Mouse (Mus musculus): ENCODE data around the gene Tex21. TPM values are rescaled to one million over a fixed set of nuclear protein-coding genes. Genes with fewer than 3 reads are reported as not detected.
A peak's percentile ranks its signal among the peaks of the same experiment; 100 is the strongest.

Gene Tex21
- total and polyA plus RNA-seq, 3 experiments = not detected

GRCm38 (mm10) chr12:76255499-76255875 lies 8.9 kb upstream of the Tex21 start:
- TF ChIP-seq POLR2A (IDR thresholded peaks at IDR 0.05; ENCODE audit: insufficient read depth, low read depth, low read length) (no peak), EP300 (IDR thresholded peaks at IDR 0.05; ENCODE audit: insufficient read depth, low read depth, low read length) (no peak), CTCF (IDR thresholded peaks at IDR 0.05) (no peak)
- H3K36me3 ChIP-seq (ENCODE audit: control insufficient read depth, insufficient read depth, low read length) = no peaks in the 10 kb centered on the region
- no peak for DNase-seq
- H3K27ac ChIP-seq = peak overlapping the region; percentile 86
- H3K27me3 ChIP-seq (ENCODE audit: control insufficient read depth, insufficient read depth, low read length) = no peaks in the 10 kb centered on the region
- H3K4me3 ChIP-seq = peak overlapping the region; percentile 87
- intact Hi-C loops (cut with DNase I) = no loop called here
- H3K9ac ChIP-seq (ENCODE audit: low read depth, low read length) = peak overlapping the region; percentile 61
- peaks cover 4% of the 10 kb centered on the region for H3K4me1 ChIP-seq (ENCODE audit: control insufficient read depth, insufficient read depth, low read length)
- no peaks in the 10 kb centered on the region for H3K79me2 ChIP-seq (replicated peaks; ENCODE audit: control insufficient read depth, insufficient read depth, low read length)
- under 1% methylated on average over 11 of the region's 11 CpGs for WGBS

GRCm38 (mm10) chr12:76254725-76255498 lies 8.4 kb upstream of the Tex21 start, which contains the start of gene Mthfd1:
TSS of gene Mthfd1 (plus strand) at chr12:76255298.
- intact Hi-C loops (cut with DNase I) = no loop called here
- peak; percentile 90 to 97 for DNase-seq
- 1% methylated on average over 43 of the region's 43 CpGs for WGBS
- H3K4me1 ChIP-seq (ENCODE audit: control insufficient read depth, insufficient read depth, low read length) = peaks cover 4% of the 10 kb centered on the region
- no peaks in the 10 kb centered on the region for H3K36me3 ChIP-seq (ENCODE audit: control insufficient read depth, insufficient read depth, low read length)
- no peaks in the 10 kb centered on the region for H3K27me3 ChIP-seq (ENCODE audit: control insufficient read depth, insufficient read depth, low read length)
- H3K79me2 ChIP-seq (replicated peaks; ENCODE audit: control insufficient read depth, insufficient read depth, low read length) = no peaks in the 10 kb centered on the region
- peak within 1 kb of the TSS; percentile 86 for H3K27ac ChIP-seq
- peak within 1 kb of the TSS; percentile 87 for H3K4me3 ChIP-seq
- TF ChIP-seq POLR2A (IDR thresholded peaks at IDR 0.05; ENCODE audit: insufficient read depth, low read depth, low read length) (peak; percentile 80), CTCF (IDR thresholded peaks at IDR 0.05) (no peak), EP300 (IDR thresholded peaks at IDR 0.05; ENCODE audit: insufficient read depth, low read depth, low read length) (0 out of 2 replicates have a peak, but pooled peaks have one; percentile 43)
- peak within 1 kb of the TSS; percentile 61 for H3K9ac ChIP-seq (ENCODE audit: low read depth, low read length)

DNA sequence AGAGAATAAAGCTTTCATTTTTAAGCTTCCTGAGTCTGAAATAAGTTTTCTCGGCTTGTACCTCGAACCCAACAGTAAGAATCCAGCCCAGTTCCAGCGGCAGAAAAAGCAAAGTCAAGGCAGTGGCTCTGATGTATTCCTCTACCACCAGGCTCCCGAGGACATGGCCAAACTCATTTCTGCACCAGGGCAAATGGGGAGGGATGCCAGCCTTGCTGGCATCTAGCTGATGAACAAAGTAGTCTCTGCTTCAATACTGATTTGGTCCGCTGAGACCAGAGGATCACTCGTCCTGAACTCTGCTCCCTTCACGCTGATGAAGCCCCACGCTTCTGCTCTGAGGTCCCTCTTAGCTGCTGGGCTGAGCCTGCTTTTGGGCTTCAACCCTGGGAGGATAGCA lies 7.4 kb upstream of the Tex21 start:
- TF ChIP-seq EP300 (IDR thresholded peaks at IDR 0.05; ENCODE audit: insufficient read depth, low read depth, low read length) (no peak), POLR2A (IDR thresholded peaks at IDR 0.05; ENCODE audit: insufficient read depth, low read depth, low read length) (no peak)
- DNase-seq = no peak
- Histone ChIP-seq H3K36me3 (ENCODE audit: control insufficient read depth, insufficient read depth, low read length) (no peaks in the 10 kb centered on the region), H3K27me3 (ENCODE audit: control insufficient read depth, insufficient read depth, low read length) (no peaks in the 10 kb centered on the region), H3K27ac (no peak overlapping the region; the same call in 1 of the 2 replicates), H3K9ac (ENCODE audit: low read depth, low read length) (no peak overlapping the region), H3K4me3 (no peak overlapping the region), H3K79me2 (replicated peaks; ENCODE audit: control insufficient read depth, insufficient read depth, low read length) (no peaks in the 10 kb centered on the region), H3K4me1 (ENCODE audit: control insufficient read depth, insufficient read depth, low read length) (peaks cover 4% of the 10 kb centered on the region)
- intact Hi-C loops (cut with DNase I) = no loop called here
- 72% methylated on average over 8 of the region's 8 CpGs for WGBS

DNA sequence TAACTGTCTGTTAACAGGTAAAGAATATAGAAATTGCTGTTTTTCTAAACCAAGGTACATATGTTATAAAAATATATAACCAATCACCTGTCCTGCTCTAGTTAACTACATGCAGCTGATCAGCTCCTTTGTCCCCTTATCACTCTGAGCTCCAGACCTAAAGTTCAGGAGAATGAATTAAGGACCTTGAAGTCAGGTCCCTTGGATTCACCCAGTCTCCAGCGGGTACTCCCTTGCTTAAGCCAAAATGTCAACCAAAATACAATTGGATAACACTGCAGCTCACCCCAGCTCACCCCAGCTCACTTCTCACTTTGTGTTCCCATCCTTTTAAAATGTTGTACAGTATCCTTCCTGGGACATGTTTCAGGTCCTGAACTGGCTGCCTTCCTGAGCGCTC lies 7.0 kb upstream of the Tex21 start:
- Histone ChIP-seq H3K4me1 (ENCODE audit: control insufficient read depth, insufficient read depth, low read length) (peaks cover 4% of the 10 kb centered on the region), H3K79me2 (replicated peaks; ENCODE audit: control insufficient read depth, insufficient read depth, low read length) (no peaks in the 10 kb centered on the region), H3K27ac (no peak overlapping the region), H3K9ac (ENCODE audit: low read depth, low read length) (no peak overlapping the region), H3K36me3 (ENCODE audit: control insufficient read depth, insufficient read depth, low read length) (no peaks in the 10 kb centered on the region), H3K27me3 (ENCODE audit: control insufficient read depth, insufficient read depth, low read length) (no peaks in the 10 kb centered on the region), H3K4me3 (no peak overlapping the region)
- no peak for DNase-seq
- intact Hi-C loops (cut with DNase I) = no loop called here
- no peak for TF ChIP-seq POLR2A (IDR thresholded peaks at IDR 0.05; ENCODE audit: insufficient read depth, low read depth, low read length)
- TF ChIP-seq EP300 (IDR thresholded peaks at IDR 0.05; ENCODE audit: insufficient read depth, low read depth, low read length) = no peak
- TF ChIP-seq CTCF (IDR thresholded peaks at IDR 0.05) = no peak
- WGBS = 68% methylated on average over 2 of the region's 2 CpGs

DNA sequence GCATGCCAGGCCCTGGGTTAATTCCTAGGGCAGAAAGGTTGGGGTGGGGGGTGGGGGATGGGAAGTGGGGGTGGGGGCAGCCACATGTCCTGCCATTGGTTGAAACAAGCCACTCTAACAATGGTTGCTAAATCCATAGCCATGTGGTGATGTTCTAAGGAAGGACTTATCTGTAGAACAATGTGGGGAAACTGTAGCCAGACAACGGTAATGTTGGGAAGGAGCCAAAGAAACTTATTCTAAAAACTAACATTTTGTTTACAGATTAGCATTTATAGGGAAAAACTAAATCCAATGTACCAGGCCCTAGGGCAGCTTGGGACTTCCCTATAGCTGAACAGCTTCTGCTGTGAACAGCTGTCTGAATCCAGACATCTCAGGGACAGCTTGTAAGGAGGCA lies 6.5 kb upstream of the Tex21 start:
- DNase-seq = no peak
- Histone ChIP-seq H3K79me2 (replicated peaks; ENCODE audit: control insufficient read depth, insufficient read depth, low read length) (no peaks in the 10 kb centered on the region), H3K9ac (ENCODE audit: low read depth, low read length) (no peak overlapping the region), H3K27ac (no peak overlapping the region), H3K4me1 (ENCODE audit: control insufficient read depth, insufficient read depth, low read length) (peaks cover 4% of the 10 kb centered on the region), H3K36me3 (ENCODE audit: control insufficient read depth, insufficient read depth, low read length) (no peaks in the 10 kb centered on the region), H3K27me3 (ENCODE audit: control insufficient read depth, insufficient read depth, low read length) (no peaks in the 10 kb centered on the region), H3K4me3 (no peak overlapping the region)
- TF ChIP-seq CTCF (IDR thresholded peaks at IDR 0.05) (no peak), EP300 (IDR thresholded peaks at IDR 0.05; ENCODE audit: insufficient read depth, low read depth, low read length) (no peak), POLR2A (IDR thresholded peaks at IDR 0.05; ENCODE audit: insufficient read depth, low read depth, low read length) (no peak)
- WGBS = 40% methylated on average over 1 of the region's 1 CpGs
- intact Hi-C loops (cut with DNase I) = no loop called here

GRCm38 (mm10) chr12:76244981-76245380 lies 1.6 kb downstream of the Tex21 start:
- DNase-seq = no peak
- intact Hi-C loops (cut with DNase I) = no loop called here

More at GRCm38 (mm10) chr12:76244981-76245380, 1.6 kb downstream of the Tex21 start:
- H3K4me3 ChIP-seq = no peak overlapping the region
- WGBS = 74% methylated on average over 8 of the region's 8 CpGs
- H3K9ac ChIP-seq (ENCODE audit: low read depth, low read length) = no peak overlapping the region
- no peak overlapping the region for H3K27ac ChIP-seq
- TF ChIP-seq POLR2A (IDR thresholded peaks at IDR 0.05; ENCODE audit: insufficient read depth, low read depth, low read length) = no peak
- no peak for TF ChIP-seq EP300 (IDR thresholded peaks at IDR 0.05; ENCODE audit: insufficient read depth, low read depth, low read length)
- TF ChIP-seq CTCF (IDR thresholded peaks at IDR 0.05) = no peak
- H3K79me2 ChIP-seq (replicated peaks; ENCODE audit: control insufficient read depth, insufficient read depth, low read length) = no peaks in the 10 kb centered on the region
- no peaks in the 10 kb centered on the region for H3K36me3 ChIP-seq (ENCODE audit: control insufficient read depth, insufficient read depth, low read length)
- no peaks in the 10 kb centered on the region for H3K4me1 ChIP-seq (ENCODE audit: control insufficient read depth, insufficient read depth, low read length)
- H3K27me3 ChIP-seq (ENCODE audit: control insufficient read depth, insufficient read depth, low read length) = no peaks in the 10 kb centered on the region
